Mouse (Mus musculus): ENCODE measurements at regions not wholly inside any gene's neighbourhood (a gene's known extent, or its start where the extent isn't known, plus 50 kb on each side); places are given as distances from the start of the nearest gene placed in this dataset.

DNA sequence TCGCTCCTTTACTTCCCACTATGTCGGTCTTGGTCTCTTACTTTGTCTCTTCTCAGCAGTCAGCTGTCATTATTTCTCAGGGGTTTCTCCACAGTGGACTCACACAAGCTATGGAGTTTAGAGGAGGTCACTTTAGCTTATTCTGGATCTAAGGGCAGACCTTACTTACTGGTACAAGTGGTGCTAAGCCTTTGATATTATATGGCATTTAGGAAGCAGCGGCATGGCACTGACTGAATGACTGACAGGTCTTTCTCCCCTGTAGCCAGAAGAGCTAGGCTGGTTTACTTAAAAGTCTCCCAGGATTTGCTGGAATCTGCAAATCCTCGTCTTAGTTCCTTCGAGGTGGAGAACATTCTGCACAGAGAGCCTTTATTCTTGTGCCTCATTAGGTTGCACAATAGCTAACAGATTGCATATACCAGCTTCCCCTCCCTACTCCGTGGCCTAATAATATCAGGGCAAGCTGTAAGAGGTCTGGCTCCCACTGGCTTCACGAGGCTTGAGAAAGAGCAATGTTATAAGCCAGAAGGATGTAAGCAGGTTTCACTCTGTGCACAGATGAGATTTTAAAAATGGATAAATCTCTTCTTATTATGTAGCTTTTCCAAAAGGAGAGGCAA lies 214.1 kb upstream of the 4930583I09Rik start:
- 67% methylated on average over 7 of the region's 7 CpGs for WGBS
- Histone ChIP-seq H3K27ac (ENCODE audit: insufficient read depth, low read depth, low read length) (no peak overlapping the region), H3K4me1 (ENCODE audit: control insufficient read depth, insufficient read depth, low read length) (no peaks in the 10 kb centered on the region), H3K36me3 (ENCODE audit: control insufficient read depth, insufficient read depth, low read length) (no peaks in the 10 kb centered on the region), H3K4me3 (ENCODE audit: insufficient read depth, low read depth, low read length) (no peak overlapping the region), H3K27me3 (replicated peaks; ENCODE audit: control insufficient read depth, insufficient read depth, low read length) (no peaks in the 10 kb centered on the region)
- no peak for DNase-seq
- TF ChIP-seq CTCF (conservative IDR thresholded peaks at IDR 0.05; ENCODE audit: insufficient read depth, insufficient read length, low read depth, low read length) = no peak
- no peak for TF ChIP-seq POLR2A (IDR thresholded peaks at IDR 0.05; ENCODE audit: low read depth, low read length)

DNA sequence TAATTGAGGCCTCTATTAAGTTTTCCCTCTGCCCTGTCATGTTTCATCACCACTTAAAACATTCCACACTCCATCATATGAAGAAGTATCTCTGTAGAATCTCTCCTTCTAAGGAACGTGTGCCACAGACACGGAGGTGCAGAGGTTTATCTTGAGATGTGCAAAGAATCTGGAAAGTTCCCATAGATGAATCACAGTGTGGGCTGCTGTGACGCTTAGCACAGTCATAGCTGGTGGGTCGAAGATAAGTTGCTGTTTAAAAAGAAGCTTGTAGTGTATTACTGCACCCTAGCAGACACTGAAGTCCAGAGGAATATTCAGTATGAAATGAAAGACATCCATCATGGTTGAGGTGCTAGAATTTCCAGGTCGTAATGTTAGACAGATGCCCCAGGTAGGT lies 179.9 kb upstream of the 4930583I09Rik start:
- Histone ChIP-seq H3K27me3 (replicated peaks; ENCODE audit: control insufficient read depth, insufficient read depth, low read length) (no peaks in the 10 kb centered on the region), H3K36me3 (ENCODE audit: control insufficient read depth, insufficient read depth, low read length) (no peaks in the 10 kb centered on the region), H3K4me1 (ENCODE audit: control insufficient read depth, insufficient read depth, low read length) (no peaks in the 10 kb centered on the region), H3K4me3 (ENCODE audit: insufficient read depth, low read depth, low read length) (no peak overlapping the region), H3K27ac (ENCODE audit: insufficient read depth, low read depth, low read length) (no peak overlapping the region)
- WGBS = 90% methylated on average over 5 of the region's 5 CpGs
- DNase-seq = no peak
- TF ChIP-seq POLR2A (IDR thresholded peaks at IDR 0.05; ENCODE audit: low read depth, low read length) (no peak), CTCF (conservative IDR thresholded peaks at IDR 0.05; ENCODE audit: insufficient read depth, insufficient read length, low read depth, low read length) (no peak)

DNA sequence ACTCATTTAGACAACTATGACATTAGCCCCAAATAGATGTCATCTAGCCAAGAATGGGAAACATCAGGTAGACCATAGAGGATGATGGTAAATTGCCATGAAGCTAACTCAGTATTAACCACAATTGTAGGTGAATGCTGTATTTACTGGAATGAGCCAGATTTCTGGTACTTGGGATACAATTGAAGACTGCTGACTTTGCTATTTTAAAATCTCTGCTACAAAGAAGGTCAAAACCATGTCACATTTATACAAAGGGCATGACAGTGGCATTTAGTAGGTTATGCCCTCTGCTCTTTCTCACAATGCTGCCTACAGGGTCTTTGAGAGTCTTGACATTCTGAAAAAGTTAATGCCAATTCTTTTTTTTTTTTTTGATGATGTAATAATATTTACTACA lies 178.8 kb upstream of the 4930583I09Rik start:
- no peaks in the 10 kb centered on the region for H3K4me1 ChIP-seq (ENCODE audit: control insufficient read depth, insufficient read depth, low read length)
- no peaks in the 10 kb centered on the region for H3K36me3 ChIP-seq (ENCODE audit: control insufficient read depth, insufficient read depth, low read length)
- TF ChIP-seq CTCF (conservative IDR thresholded peaks at IDR 0.05; ENCODE audit: insufficient read depth, insufficient read length, low read depth, low read length) = no peak
- no peak for TF ChIP-seq POLR2A (IDR thresholded peaks at IDR 0.05; ENCODE audit: low read depth, low read length)
- H3K4me3 ChIP-seq (ENCODE audit: insufficient read depth, low read depth, low read length) = no peak overlapping the region
- no peak overlapping the region for H3K27ac ChIP-seq (ENCODE audit: insufficient read depth, low read depth, low read length)
- DNase-seq = no peak
- no peaks in the 10 kb centered on the region for H3K27me3 ChIP-seq (replicated peaks; ENCODE audit: control insufficient read depth, insufficient read depth, low read length)

DNA sequence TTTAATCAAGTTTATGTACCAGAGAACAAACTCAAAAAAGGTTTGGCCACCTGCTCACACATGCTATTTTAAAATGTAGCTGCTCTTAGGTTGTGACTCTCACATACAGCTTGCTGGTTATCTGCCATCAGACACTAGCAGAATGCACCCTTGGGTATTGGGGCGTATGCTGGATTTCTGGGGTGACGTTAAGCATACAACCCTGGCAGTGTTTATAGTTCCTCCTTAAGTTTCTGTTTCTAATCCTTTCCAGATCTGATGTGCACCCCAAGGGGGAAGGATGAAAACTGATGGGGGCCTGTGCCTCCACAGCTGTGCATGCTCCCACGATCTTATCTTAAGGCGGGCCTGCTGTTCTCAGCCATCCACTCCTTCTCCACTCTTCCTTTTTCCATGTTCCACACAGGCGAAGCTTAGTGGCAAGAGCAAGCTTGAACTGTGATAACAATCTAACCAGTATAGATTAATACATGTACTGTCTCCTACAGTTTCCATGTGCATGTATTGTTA lies 164.8 kb upstream of the 4930583I09Rik start:
- no peak for DNase-seq
- WGBS = 84% methylated on average over 5 of the region's 5 CpGs
- no peak overlapping the region for H3K27ac ChIP-seq (ENCODE audit: insufficient read depth, low read depth, low read length)
- H3K36me3 ChIP-seq (ENCODE audit: control insufficient read depth, insufficient read depth, low read length) = no peaks in the 10 kb centered on the region
- no peaks in the 10 kb centered on the region for H3K27me3 ChIP-seq (replicated peaks; ENCODE audit: control insufficient read depth, insufficient read depth, low read length)
- H3K4me1 ChIP-seq (ENCODE audit: control insufficient read depth, insufficient read depth, low read length) = no peaks in the 10 kb centered on the region
- H3K4me3 ChIP-seq (ENCODE audit: insufficient read depth, low read depth, low read length) = no peak overlapping the region
- no peak for TF ChIP-seq CTCF (conservative IDR thresholded peaks at IDR 0.05; ENCODE audit: insufficient read depth, insufficient read length, low read depth, low read length)
- no peak for TF ChIP-seq POLR2A (IDR thresholded peaks at IDR 0.05; ENCODE audit: low read depth, low read length)

DNA sequence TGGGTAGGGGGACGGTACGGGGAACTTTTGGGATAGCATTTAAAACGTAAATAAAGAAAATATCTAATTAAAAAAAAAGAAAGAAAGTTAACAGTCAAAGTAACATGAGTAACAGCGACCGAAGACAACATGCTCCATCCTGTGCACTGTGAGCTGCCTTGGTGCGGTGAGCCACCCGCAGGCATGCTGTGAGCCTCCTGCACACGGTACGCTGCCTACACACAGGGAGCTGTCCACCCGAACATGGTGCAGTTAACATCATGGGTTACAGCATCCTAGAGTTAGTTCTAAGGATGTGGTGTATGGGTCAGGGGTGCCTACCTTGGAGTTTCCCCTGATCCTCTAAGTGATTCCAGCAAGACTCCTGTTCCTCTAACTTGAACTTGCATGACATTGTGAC lies 158.6 kb upstream of the 4930583I09Rik start:
- no peak for TF ChIP-seq CTCF (conservative IDR thresholded peaks at IDR 0.05; ENCODE audit: insufficient read depth, insufficient read length, low read depth, low read length)
- no peak for TF ChIP-seq POLR2A (IDR thresholded peaks at IDR 0.05; ENCODE audit: low read depth, low read length)
- Histone ChIP-seq H3K4me1 (ENCODE audit: control insufficient read depth, insufficient read depth, low read length) (no peaks in the 10 kb centered on the region), H3K4me3 (ENCODE audit: insufficient read depth, low read depth, low read length) (no peak overlapping the region), H3K36me3 (ENCODE audit: control insufficient read depth, insufficient read depth, low read length) (no peaks in the 10 kb centered on the region), H3K27me3 (replicated peaks; ENCODE audit: control insufficient read depth, insufficient read depth, low read length) (no peaks in the 10 kb centered on the region), H3K27ac (ENCODE audit: insufficient read depth, low read depth, low read length) (no peak overlapping the region)
- no peak for DNase-seq
- 81% methylated on average over 10 of the region's 10 CpGs for WGBS

DNA sequence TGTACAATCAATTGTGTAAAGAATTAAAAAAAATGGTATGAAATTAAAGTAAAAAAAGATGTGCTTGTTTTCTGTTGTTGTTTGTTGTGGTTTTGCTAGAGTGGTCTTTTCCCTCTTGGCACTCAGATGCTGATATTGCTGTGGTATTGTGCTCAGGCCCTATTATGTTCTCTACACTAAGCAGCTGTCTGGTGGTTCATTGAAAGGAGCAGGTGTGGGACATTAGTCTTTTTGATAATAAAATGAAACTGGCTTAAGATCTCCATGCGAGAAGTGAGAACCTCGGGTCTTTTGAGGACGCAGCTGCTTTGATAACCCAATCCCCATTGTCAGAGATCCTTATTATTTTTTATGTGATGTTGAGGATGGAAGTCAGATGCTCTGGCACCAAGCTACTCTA lies 155.4 kb upstream of the 4930583I09Rik start:
- Histone ChIP-seq H3K36me3 (ENCODE audit: control insufficient read depth, insufficient read depth, low read length) (no peaks in the 10 kb centered on the region), H3K4me3 (ENCODE audit: insufficient read depth, low read depth, low read length) (no peak overlapping the region), H3K4me1 (ENCODE audit: control insufficient read depth, insufficient read depth, low read length) (no peaks in the 10 kb centered on the region), H3K27me3 (replicated peaks; ENCODE audit: control insufficient read depth, insufficient read depth, low read length) (no peaks in the 10 kb centered on the region), H3K27ac (ENCODE audit: insufficient read depth, low read depth, low read length) (no peak overlapping the region)
- DNase-seq = no peak
- TF ChIP-seq POLR2A (IDR thresholded peaks at IDR 0.05; ENCODE audit: low read depth, low read length) = no peak
- no peak for TF ChIP-seq CTCF (conservative IDR thresholded peaks at IDR 0.05; ENCODE audit: insufficient read depth, insufficient read length, low read depth, low read length)
- whole genome bisulfite sequencing = 79% methylated on average over 3 of the region's 3 CpGs

DNA sequence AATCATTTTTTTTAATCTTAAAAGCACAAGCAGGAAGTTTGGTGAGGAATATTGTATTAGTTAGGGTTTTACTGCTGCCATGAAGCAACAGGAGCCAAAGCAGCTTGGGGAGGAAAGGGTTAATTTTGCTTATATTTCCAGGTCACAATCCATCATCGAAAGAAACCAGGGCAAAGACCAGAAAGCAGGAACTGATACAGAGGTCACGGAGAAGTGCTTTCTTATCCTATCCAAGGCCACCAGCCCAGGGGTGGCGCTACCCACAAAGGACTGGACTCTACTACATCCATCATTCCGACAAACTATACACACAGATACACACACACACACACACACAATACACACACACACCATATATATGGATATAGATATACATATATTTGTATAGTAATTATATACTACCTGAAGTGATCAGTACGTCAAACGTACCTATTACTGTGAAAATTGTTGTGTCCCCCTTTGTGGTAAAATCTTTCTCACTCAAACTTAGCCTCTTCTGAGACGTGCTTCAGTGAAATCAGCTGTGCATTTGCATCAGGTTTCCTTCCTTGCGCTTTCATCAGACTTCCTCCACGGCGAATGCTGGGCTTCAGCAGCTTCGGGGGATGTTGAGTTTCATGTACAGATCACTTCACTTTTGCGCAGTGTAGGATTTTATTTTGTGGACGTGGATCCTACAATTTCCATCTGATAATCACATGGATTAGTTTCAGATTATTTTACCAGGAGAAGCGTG lies 148.6 kb upstream of the 4930583I09Rik start:
- H3K4me3 ChIP-seq (ENCODE audit: insufficient read depth, low read depth, low read length) = no peak overlapping the region
- no peaks in the 10 kb centered on the region for H3K4me1 ChIP-seq (ENCODE audit: control insufficient read depth, insufficient read depth, low read length)
- 53% methylated on average over 14 of the region's 14 CpGs for WGBS
- DNase-seq = no peak
- no peak for TF ChIP-seq CTCF (conservative IDR thresholded peaks at IDR 0.05; ENCODE audit: insufficient read depth, insufficient read length, low read depth, low read length)
- TF ChIP-seq POLR2A (IDR thresholded peaks at IDR 0.05; ENCODE audit: low read depth, low read length) = no peak
- no peak overlapping the region for H3K27ac ChIP-seq (ENCODE audit: insufficient read depth, low read depth, low read length)
- no peaks in the 10 kb centered on the region for H3K27me3 ChIP-seq (replicated peaks; ENCODE audit: control insufficient read depth, insufficient read depth, low read length)
- no peaks in the 10 kb centered on the region for H3K36me3 ChIP-seq (ENCODE audit: control insufficient read depth, insufficient read depth, low read length)

Measured in kidney, adult 2 months (tissue).